Comparison of ENCODE assay signal across 9 mouse cellular contexts in genomic region chr12:117251663-117252425, GRCm38 (mm10).
DNase-seq lines count a peak whose midpoint lies in the region; ATAC-seq lines count a peak whose summit lies in the region.
"Had no signal": no experiment of that assay in that cellular context is flagged by ENCODE, and none has a peak within 500 bp of the region (broad histone marks: within the 10 kb centered on the region; RNA-seq: fewer than 3 reads in every experiment).

No protein-coding gene starts in this region.

- peaks cover 6% of the 10 kb centered on the region; the same call in 1 of the 2 replicates for H3K27me3 ChIP-seq in kidney, embryonic 16.5 days (ENCODE audit: insufficient read depth, low read length)
- no peaks in the 10 kb centered on the region; the same call in 1 of the 2 replicates for H3K27me3 ChIP-seq in forebrain, embryonic 13.5 days
- H3K27me3 ChIP-seq in liver, embryonic 12.5 days (replicated peaks): 0 out of 2 replicates have a peak, but pooled peaks cover 9% of the 10 kb centered on the region
- H3K27me3 ChIP-seq: megakaryocyte, embryonic 14.5 days had no signal

- no peak overlapping the region for H3K4me3 ChIP-seq in kidney, embryonic 16.5 days (ENCODE audit: low read length)
- H3K4me3 ChIP-seq in forebrain, embryonic 13.5 days: no peak overlapping the region
- H3K4me3 ChIP-seq in liver, embryonic 12.5 days: peak overlapping the region; percentile 8; the same call in 1 of the 2 replicates
- H3K4me3 ChIP-seq: megakaryocyte, embryonic 14.5 days had no signal

- DNase-seq in kidney, adult 11 months: no peak
- peak; percentile 45 for DNase-seq in retina, embryonic 14.5 days (ENCODE audit: low spot score)
- DNase-seq in frontal cortex, postnatal 36 days (ENCODE audit: low spot score in 2 of 2): no peak
- no peak for DNase-seq in urinary bladder, adult 2 months (ENCODE audit: low spot score)
- no peak for DNase-seq in heart, postnatal 4 days

- no peak overlapping the region for H3K4me2 ChIP-seq in kidney, embryonic 16.5 days (replicated peaks; ENCODE audit: low read depth, low read length)
- no peak overlapping the region for H3K4me2 ChIP-seq in forebrain, embryonic 13.5 days
- H3K4me2 ChIP-seq in liver, embryonic 12.5 days: peak overlapping the region; percentile 52

- H3K27ac ChIP-seq in kidney, embryonic 16.5 days (ENCODE audit: low read length): no peak overlapping the region
- H3K27ac ChIP-seq in forebrain, embryonic 13.5 days: peak overlapping the region; percentile 49
- peak overlapping the region; percentile 74 for H3K27ac ChIP-seq in liver, embryonic 12.5 days

- WGBS in kidney, embryonic 16.5 days: 33% methylated on average over 11 of the region's 11 CpGs
- 21% methylated on average over 11 of the region's 11 CpGs for WGBS in forebrain, embryonic 13.5 days
- WGBS in liver, embryonic 12.5 days (ENCODE audit: insufficient replicate concordance): 14% methylated on average over 11 of the region's 11 CpGs

- no peak overlapping the region for H3K9ac ChIP-seq in kidney, embryonic 16.5 days (replicated peaks; ENCODE audit: low read length)
- H3K9ac ChIP-seq in forebrain, embryonic 13.5 days: no peak overlapping the region
- peak overlapping the region; percentile 19; the same call in 1 of the 2 replicates for H3K9ac ChIP-seq in liver, embryonic 12.5 days

- H3K9me3 ChIP-seq in kidney, embryonic 16.5 days (ENCODE audit: low read length): no peaks in the 10 kb centered on the region
- H3K9me3 ChIP-seq in forebrain, embryonic 13.5 days (replicated peaks): no peaks in the 10 kb centered on the region
- H3K9me3 ChIP-seq in liver, embryonic 12.5 days (replicated peaks): no peaks in the 10 kb centered on the region
- H3K9me3 ChIP-seq: megakaryocyte, embryonic 14.5 days had no signal

- no peaks in the 10 kb centered on the region for H3K36me3 ChIP-seq in kidney, embryonic 16.5 days (ENCODE audit: insufficient read depth, low read length)
- H3K36me3 ChIP-seq in forebrain, embryonic 13.5 days (ENCODE audit: poor library complexity, severe bottlenecking): peaks cover 42% of the 10 kb centered on the region
- H3K36me3 ChIP-seq in liver, embryonic 12.5 days: no peaks in the 10 kb centered on the region

- ATAC-seq in kidney, embryonic 16.5 days (ENCODE audit: low FRiP score, low TSS enrichment): peak; percentile 28; the same call in 1 of the 2 replicates
- peak; percentile 4; the same call in 1 of the 2 replicates for ATAC-seq in forebrain, embryonic 13.5 days
- ATAC-seq in liver, embryonic 12.5 days: peak; percentile 88

- peaks cover 4% of the 10 kb centered on the region; the same call in 1 of the 2 replicates for H3K4me1 ChIP-seq in kidney, embryonic 16.5 days (ENCODE audit: insufficient read depth, low read length)
- peaks cover 57% of the 10 kb centered on the region for H3K4me1 ChIP-seq in forebrain, embryonic 13.5 days
- peaks cover 36% of the 10 kb centered on the region for H3K4me1 ChIP-seq in liver, embryonic 12.5 days
- H3K4me1 ChIP-seq: megakaryocyte, embryonic 14.5 days had no signal

Comparison
In these comparisons a context has a peak if more than half of its experiments do, and no peak if none do; other contexts are left out.
1. ATAC-seq: peak in every context shown above with its lines; median percentile 88 in liver, embryonic 12.5 days; 28 in kidney, embryonic 16.5 days; 4 in forebrain, embryonic 13.5 days.